Mouse (Mus musculus) T-cell, adult 2 months (primary cell): ENCODE data around the gene Herpud1.
A peak's percentile ranks its signal among the peaks of the same experiment; 100 is the strongest.

Source experiments
- DNase-seq: peaks from one replicate; pipeline ENCODE4 v3.0.0; 2022; ENCODE audit warnings: low spot score

The Herpud1 gene

GRCm38 (mm10) chr8:94408443-94409080 lies 22.3 kb downstream of the Herpud1 start:
- DNase-seq: no peak

- DNase-seq: no peak
Observed at GRCm38 (mm10) chr8:94409523-94409922, 23.3 kb downstream of the Herpud1 start.

GRCm38 (mm10) chr8:94412518-94412917 lies 26.3 kb downstream of the Herpud1 start:
- no peak for DNase-seq

GRCm38 (mm10) chr8:94413509-94413908 lies 27.3 kb downstream of the Herpud1 start:
- peak; percentile 78 for DNase-seq

GRCm38 (mm10) chr8:94415218-94415617 lies 29.0 kb downstream of the Herpud1 start:
- DNase-seq: peak; percentile 34

- peak; percentile 27 for DNase-seq
Observed at GRCm38 (mm10) chr8:94418017-94418416, 31.8 kb downstream of the Herpud1 start.

GRCm38 (mm10) chr8:94422270-94422669 lies 36.0 kb downstream of the Herpud1 start:
- peak; percentile 56 for DNase-seq

- DNase-seq: peak; percentile 46
Observed at GRCm38 (mm10) chr8:94427953-94428352, 41.7 kb downstream of the Herpud1 start.

- no peak for DNase-seq
Observed at GRCm38 (mm10) chr8:94428420-94428819, 42.2 kb downstream of the Herpud1 start.

- no peak for DNase-seq
Observed at GRCm38 (mm10) chr8:94429376-94429775, 43.1 kb downstream of the Herpud1 start.

- no peak for DNase-seq
Observed at GRCm38 (mm10) chr8:94432212-94432611, 46.0 kb downstream of the Herpud1 start.

- DNase-seq: peak; percentile 94
Observed at GRCm38 (mm10) chr8:94433981-94434466, 47.8 kb downstream of the Herpud1 start, which contains the start of gene Nlrc5. Gene Nlrc5 (plus strand): TSS chr8:94434356.

- no peak for DNase-seq
Observed at GRCm38 (mm10) chr8:94434958-94435357, 48.7 kb downstream of the Herpud1 start.

- DNase-seq: no peak
Observed at GRCm38 (mm10) chr8:94435397-94436111, 49.3 kb downstream of the Herpud1 start.

GRCm38 (mm10) chr8:94436112-94436572 lies 49.9 kb downstream of the Herpud1 start:
- no peak for DNase-seq

- DNase-seq: no peak
Observed at GRCm38 (mm10) chr8:94436900-94437299, 50.7 kb downstream of the Herpud1 start.

- DNase-seq: no peak
Observed at GRCm38 (mm10) chr8:94438659-94439058, 52.4 kb downstream of the Herpud1 start.

GRCm38 (mm10) chr8:94439691-94440090 lies 53.5 kb downstream of the Herpud1 start:
- DNase-seq: no peak

- DNase-seq: no peak
Observed at GRCm38 (mm10) chr8:94440389-94440788, 54.2 kb downstream of the Herpud1 start.

- DNase-seq: no peak
Observed at GRCm38 (mm10) chr8:94441686-94442085, 55.4 kb downstream of the Herpud1 start.

- no peak for DNase-seq
Observed at GRCm38 (mm10) chr8:94443153-94443552, 56.9 kb downstream of the Herpud1 start.

- no peak for DNase-seq
Observed at GRCm38 (mm10) chr8:94444480-94444879, 58.2 kb downstream of the Herpud1 start.
